Mouse (Mus musculus) cortical plate, adult 2 months (tissue): ENCODE results near the gene Rps16. TPM values are rescaled to one million over a fixed set of nuclear protein-coding genes. Genes with fewer than 3 reads are reported as not detected.

Source experiments
- H3K27ac ChIP-seq: fragments of 200-500 bp; 2 replicates; pipeline ENCODE4 v1.5.1; 2012; ENCODE audit warnings: low read length, control low read depth, inconsistent platforms; ENCODE audit not compliant: insufficient read depth
- H3K4me1 ChIP-seq: fragments of 200-500 bp; 2 replicates; pipeline ENCODE4 v1.6.1; 2011; ENCODE audit warnings: low read length; ENCODE audit not compliant: control insufficient read depth, insufficient read depth
- H3K4me3 ChIP-seq: fragments of 200-500 bp; 2 replicates; pipeline ENCODE4 v1.5.1; 2011; ENCODE audit warnings: mild to moderate bottlenecking, low read length, control low read depth; ENCODE audit not compliant: insufficient read depth
- CTCF ChIP-seq: fragments of 200-500 bp; IDR thresholded peaks from 2 replicates; pipeline ENCODE4 v1.5.1; 2011; ENCODE audit warnings: mild to moderate bottlenecking, control low read depth, low read length; ENCODE audit not compliant: insufficient read depth; ENCODE audit errors: extremely low read depth
- POLR2A ChIP-seq: fragments of 200-500 bp; IDR thresholded peaks from 2 replicates; pipeline ENCODE4 v1.6.1; 2011; ENCODE audit warnings: mild to moderate bottlenecking, low read length, control low read depth; ENCODE audit not compliant: insufficient read depth; ENCODE audit errors: extremely low read depth
- polyA plus RNA-seq: library from polyadenylated mRNA; depleted of rRNA; stranded (reverse); fragments of >200 nt; gene quantifications from 2 replicates; pipeline ENCODE4 v1.2.3, GENCODE M21; 2012

Rps16 gene
- polyA plus RNA-seq, 1 experiment = 648 TPM

GRCm38 (mm10) chr7:28359854-28360253, 9.4 kb downstream of the Rps16 start:
- H3K27ac ChIP-seq = no peak overlapping the region
- no peaks in the 10 kb centered on the region for H3K4me1 ChIP-seq
- H3K4me3 ChIP-seq = no peak overlapping the region
- TF ChIP-seq CTCF = no peak
- TF ChIP-seq POLR2A = no peak

- no peak for TF ChIP-seq CTCF
- no peak for TF ChIP-seq POLR2A
- Histone ChIP-seq H3K27ac (no peak overlapping the region), H3K4me3 (no peak overlapping the region), H3K4me1 (no peaks in the 10 kb centered on the region)
Measured at GRCm38 (mm10) chr7:28360291-28360690, 9.8 kb downstream of the Rps16 start.

- Histone ChIP-seq H3K4me3 (no peak overlapping the region), H3K27ac (no peak overlapping the region), H3K4me1 (no peaks in the 10 kb centered on the region)
- TF ChIP-seq CTCF (no peak), POLR2A (no peak)
Measured at GRCm38 (mm10) chr7:28361647-28362341, 11.3 kb downstream of the Rps16 start.

- no peak for TF ChIP-seq POLR2A
- no peak for TF ChIP-seq CTCF
- Histone ChIP-seq H3K4me3 (no peak overlapping the region), H3K27ac (no peak overlapping the region), H3K4me1 (no peaks in the 10 kb centered on the region)
Measured at GRCm38 (mm10) chr7:28362441-28363060, 12.1 kb downstream of the Rps16 start.

- H3K4me3 ChIP-seq = no peak overlapping the region
- TF ChIP-seq CTCF (no peak), POLR2A (no peak)
- no peaks in the 10 kb centered on the region for H3K4me1 ChIP-seq
- H3K27ac ChIP-seq = no peak overlapping the region
Measured at GRCm38 (mm10) chr7:28367663-28368275, 17.3 kb downstream of the Rps16 start.

GRCm38 (mm10) chr7:28368276-28368920, 17.9 kb downstream of the Rps16 start:
- TF ChIP-seq CTCF (no peak), POLR2A (no peak)
- Histone ChIP-seq H3K4me1 (no peaks in the 10 kb centered on the region), H3K4me3 (no peak overlapping the region), H3K27ac (no peak overlapping the region)

GRCm38 (mm10) chr7:28370051-28370450, 19.6 kb downstream of the Rps16 start:
- Histone ChIP-seq H3K27ac (no peak overlapping the region), H3K4me3 (no peak overlapping the region), H3K4me1 (no peaks in the 10 kb centered on the region)
- TF ChIP-seq CTCF (no peak), POLR2A (no peak)

- Histone ChIP-seq H3K4me1 (no peaks in the 10 kb centered on the region; the same call in 1 of the 2 replicates), H3K4me3 (peak overlapping the region; percentile 26; the same call in 1 of the 2 replicates), H3K27ac (no peak overlapping the region)
- TF ChIP-seq CTCF (no peak), POLR2A (no peak)
Measured at GRCm38 (mm10) chr7:28370977-28371513, 20.6 kb downstream of the Rps16 start.

GRCm38 (mm10) chr7:28371514-28371989, 21.1 kb downstream of the Rps16 start:
- Histone ChIP-seq H3K4me1 (no peaks in the 10 kb centered on the region; the same call in 1 of the 2 replicates), H3K4me3 (peak overlapping the region; percentile 26), H3K27ac (no peak overlapping the region)
- TF ChIP-seq CTCF (no peak), POLR2A (no peak)
